Mouse (Mus musculus): Measurements from ENCODE around the gene Ptov1. TPM values are rescaled to one million over a fixed set of nuclear protein-coding genes. Genes with fewer than 3 reads are reported as not detected.
A peak's percentile ranks its signal among the peaks of the same experiment; 100 is the strongest.

Gene Ptov1
- total and polyA plus RNA-seq, 2 experiments: 17.0 to 76.1 TPM

- WGBS: 91% methylated on average over 8 of the region's 8 CpGs
- no peak for DNase-seq (ENCODE audit: extremely low read depth, low read depth, low spot score)
- H3K27ac ChIP-seq (replicated peaks; ENCODE audit: insufficient read depth, low read depth, low read length): no peak overlapping the region
- H3K4me1 ChIP-seq (ENCODE audit: control insufficient read depth, insufficient read depth, low read length): no peaks in the 10 kb centered on the region
- H3K9ac ChIP-seq (ENCODE audit: low read depth, low read length): no peak overlapping the region
- 0 out of 2 replicates have a peak, but pooled peaks cover 3% of the 10 kb centered on the region for H3K79me2 ChIP-seq (ENCODE audit: control insufficient read depth, insufficient read depth, low read length)
- no peak overlapping the region for H3K4me3 ChIP-seq (ENCODE audit: insufficient read depth, low read depth, low read length)
- H3K27me3 ChIP-seq (ENCODE audit: control insufficient read depth, insufficient read depth, low read length): no peaks in the 10 kb centered on the region
- peaks cover 18% of the 10 kb centered on the region; the same call in 1 of the 2 replicates for H3K36me3 ChIP-seq (ENCODE audit: control insufficient read depth, insufficient read depth, low read length)
- TF ChIP-seq POLR2A (IDR thresholded peaks at IDR 0.05; ENCODE audit: extremely low read depth, insufficient read depth, low read length) (no peak), CTCF (IDR thresholded peaks at IDR 0.05; ENCODE audit: low read depth, low read length) (no peak)
Observed at GRCm38 (mm10) chr7:44841825-44842463, 27.6 kb downstream of the Ptov1 start.

- WGBS: 76% methylated on average over 14 of the region's 14 CpGs
- H3K27me3 ChIP-seq (ENCODE audit: control insufficient read depth, insufficient read depth, low read length): no peaks in the 10 kb centered on the region
- no peaks in the 10 kb centered on the region for H3K4me1 ChIP-seq (ENCODE audit: control insufficient read depth, insufficient read depth, low read length)
- H3K27ac ChIP-seq (replicated peaks; ENCODE audit: insufficient read depth, low read depth, low read length): no peak overlapping the region
- H3K4me3 ChIP-seq (ENCODE audit: insufficient read depth, low read depth, low read length): no peak overlapping the region
- no peak overlapping the region for H3K9ac ChIP-seq (ENCODE audit: low read depth, low read length)
- peaks cover 7% of the 10 kb centered on the region; the same call in 1 of the 2 replicates for H3K36me3 ChIP-seq (ENCODE audit: control insufficient read depth, insufficient read depth, low read length)
- TF ChIP-seq CTCF (IDR thresholded peaks at IDR 0.05; ENCODE audit: low read depth, low read length) (no peak), POLR2A (IDR thresholded peaks at IDR 0.05; ENCODE audit: extremely low read depth, insufficient read depth, low read length) (no peak)
- H3K79me2 ChIP-seq (ENCODE audit: control insufficient read depth, insufficient read depth, low read length): no peaks in the 10 kb centered on the region
- DNase-seq (ENCODE audit: extremely low read depth, low read depth, low spot score): no peak
Observed at GRCm38 (mm10) chr7:44840426-44840825, 29.2 kb downstream of the Ptov1 start.

- H3K9ac ChIP-seq (ENCODE audit: low read depth, low read length): peak overlapping the region; percentile 2; the same call in 1 of the 2 replicates
- no peaks in the 10 kb centered on the region for H3K4me1 ChIP-seq (ENCODE audit: control insufficient read depth, insufficient read depth, low read length)
- H3K79me2 ChIP-seq (ENCODE audit: control insufficient read depth, insufficient read depth, low read length): no peaks in the 10 kb centered on the region
- 20% methylated on average over 58 of the region's 58 CpGs for WGBS
- DNase-seq (ENCODE audit: extremely low read depth, low read depth, low spot score): no peak
- no peaks in the 10 kb centered on the region for H3K27me3 ChIP-seq (ENCODE audit: control insufficient read depth, insufficient read depth, low read length)
- H3K4me3 ChIP-seq (ENCODE audit: insufficient read depth, low read depth, low read length): peak overlapping the region; percentile 4; the same call in 1 of the 2 replicates
- TF ChIP-seq CTCF (IDR thresholded peaks at IDR 0.05; ENCODE audit: low read depth, low read length) (no peak), POLR2A (IDR thresholded peaks at IDR 0.05; ENCODE audit: extremely low read depth, insufficient read depth, low read length) (no peak)
- H3K36me3 ChIP-seq (ENCODE audit: control insufficient read depth, insufficient read depth, low read length): peaks cover 5% of the 10 kb centered on the region; the same call in 1 of the 2 replicates
- no peak overlapping the region for H3K27ac ChIP-seq (replicated peaks; ENCODE audit: insufficient read depth, low read depth, low read length)
Observed at GRCm38 (mm10) chr7:44839491-44840191, 29.9 kb downstream of the Ptov1 start.

- H3K9ac ChIP-seq (ENCODE audit: low read depth, low read length): no peak overlapping the region
- H3K4me3 ChIP-seq (ENCODE audit: insufficient read depth, low read depth, low read length): no peak overlapping the region; the same call in 1 of the 2 replicates
- no peaks in the 10 kb centered on the region for H3K27me3 ChIP-seq (ENCODE audit: control insufficient read depth, insufficient read depth, low read length)
- H3K79me2 ChIP-seq (ENCODE audit: control insufficient read depth, insufficient read depth, low read length): no peaks in the 10 kb centered on the region
- no peak for DNase-seq (ENCODE audit: extremely low read depth, low read depth, low spot score)
- 58% methylated on average over 11 of the region's 11 CpGs for WGBS
- peaks cover 2% of the 10 kb centered on the region; the same call in 1 of the 2 replicates for H3K36me3 ChIP-seq (ENCODE audit: control insufficient read depth, insufficient read depth, low read length)
- TF ChIP-seq CTCF (IDR thresholded peaks at IDR 0.05; ENCODE audit: low read depth, low read length) (no peak), POLR2A (IDR thresholded peaks at IDR 0.05; ENCODE audit: extremely low read depth, insufficient read depth, low read length) (no peak)
- no peak overlapping the region for H3K27ac ChIP-seq (replicated peaks; ENCODE audit: insufficient read depth, low read depth, low read length)
- no peaks in the 10 kb centered on the region for H3K4me1 ChIP-seq (ENCODE audit: control insufficient read depth, insufficient read depth, low read length)
Observed at GRCm38 (mm10) chr7:44839171-44839490, 30.5 kb downstream of the Ptov1 start.

- Histone ChIP-seq H3K4me3 (ENCODE audit: insufficient read depth, low read depth, low read length) (no peak overlapping the region), H3K27ac (replicated peaks; ENCODE audit: insufficient read depth, low read depth, low read length) (no peak overlapping the region), H3K36me3 (ENCODE audit: control insufficient read depth, insufficient read depth, low read length) (peaks cover 2% of the 10 kb centered on the region; the same call in 1 of the 2 replicates), H3K9ac (ENCODE audit: low read depth, low read length) (no peak overlapping the region), H3K27me3 (ENCODE audit: control insufficient read depth, insufficient read depth, low read length) (no peaks in the 10 kb centered on the region), H3K4me1 (ENCODE audit: control insufficient read depth, insufficient read depth, low read length) (no peaks in the 10 kb centered on the region; the same call in 1 of the 2 replicates), H3K79me2 (ENCODE audit: control insufficient read depth, insufficient read depth, low read length) (no peaks in the 10 kb centered on the region)
- TF ChIP-seq CTCF (IDR thresholded peaks at IDR 0.05; ENCODE audit: low read depth, low read length) (no peak), POLR2A (IDR thresholded peaks at IDR 0.05; ENCODE audit: extremely low read depth, insufficient read depth, low read length) (no peak)
- 96% methylated on average over 6 of the region's 6 CpGs for whole genome bisulfite sequencing
- DNase-seq (ENCODE audit: extremely low read depth, low read depth, low spot score): no peak
Observed at GRCm38 (mm10) chr7:44838073-44838472, 31.5 kb downstream of the Ptov1 start.
